Mouse (Mus musculus): ENCODE measurements around the gene Tmem165.

DNA sequence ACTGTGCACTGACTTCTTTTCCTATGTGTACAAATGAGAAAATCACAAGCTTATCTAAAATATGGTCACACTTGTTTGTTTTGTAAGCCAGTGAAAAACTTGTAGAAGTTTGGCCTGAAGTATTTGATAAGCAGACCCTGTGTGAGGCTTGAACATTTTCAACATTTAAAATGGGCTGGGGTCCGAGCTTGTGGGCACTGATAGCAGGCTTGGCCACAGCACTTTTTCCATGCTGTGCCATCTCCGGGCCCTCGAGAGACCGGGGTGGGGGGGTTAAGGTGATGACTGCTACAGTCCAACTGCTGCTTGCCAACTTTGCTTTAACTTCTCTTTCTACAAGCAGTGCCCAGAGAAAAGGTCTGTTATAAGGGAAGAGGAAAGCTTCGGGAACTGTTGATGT, 24.4 kb downstream of the Tmem165 start:
- TF ChIP-seq CTCF (IDR thresholded peaks at IDR 0.05; ENCODE audit: control insufficient read depth, insufficient read depth, low read length) (no peak), POLR2A (IDR thresholded peaks at IDR 0.05; ENCODE audit: borderline replicate concordance, control insufficient read depth, low read depth, low read length) (no peak)
